Mouse (Mus musculus): ENCODE results near the gene Boc.
"Not testable (repeated sequence)": the region's sequence is repeated elsewhere in the genome, so short reads cannot be mapped to it uniquely, and the experiment has no call there.

DNA sequence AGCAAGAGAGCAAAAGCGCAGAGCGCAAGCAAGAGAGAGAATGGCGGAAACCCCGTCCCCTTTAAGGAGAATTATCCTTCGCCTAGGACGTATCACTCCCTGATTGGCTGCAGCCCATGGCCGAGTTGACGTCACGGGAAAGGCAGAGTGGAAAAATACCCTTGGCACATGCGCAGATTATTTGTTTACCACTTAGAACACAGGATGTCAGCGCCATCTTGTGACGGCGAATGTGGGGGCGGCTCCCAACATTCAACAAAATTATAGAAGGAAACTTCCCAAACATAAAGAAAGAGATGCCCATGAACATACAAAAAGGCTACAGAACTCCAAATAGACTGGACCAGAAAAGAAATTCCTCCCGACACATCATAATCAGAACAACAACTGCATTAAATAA, 116.8 kb downstream of the Boc start:
- TF ChIP-seq CTCF (conservative IDR thresholded peaks at IDR 0.05; ENCODE audit: insufficient read depth, insufficient read length, low read depth, low read length); POLR2A (IDR thresholded peaks at IDR 0.05; ENCODE audit: low read depth, low read length): not testable (repeated sequence)
